Mouse (Mus musculus): ENCODE data around the gene Glod4.

Glod4 gene

GRCm38 (mm10) chr11:76242901-76243810 lies at the start of gene Glod4, which contains the start of gene Mrm3:
Glod4 (minus strand) TSS chr11:76243725.
Mrm3 (plus strand) TSS chr11:76243715.
- DNase-seq (ENCODE audit: extremely low spot score, low read depth, low spot score), result peak; percentile 76

GRCm38 (mm10) chr11:76292831-76293230 lies 49.3 kb upstream of the Glod4 start:
- DNase-seq (ENCODE audit: extremely low spot score, low read depth, low spot score), result no peak

- no peak for DNase-seq (ENCODE audit: extremely low spot score, low read depth, low spot score)
Measured at GRCm38 (mm10) chr11:76292398-76292797, 48.9 kb upstream of the Glod4 start.

DNA sequence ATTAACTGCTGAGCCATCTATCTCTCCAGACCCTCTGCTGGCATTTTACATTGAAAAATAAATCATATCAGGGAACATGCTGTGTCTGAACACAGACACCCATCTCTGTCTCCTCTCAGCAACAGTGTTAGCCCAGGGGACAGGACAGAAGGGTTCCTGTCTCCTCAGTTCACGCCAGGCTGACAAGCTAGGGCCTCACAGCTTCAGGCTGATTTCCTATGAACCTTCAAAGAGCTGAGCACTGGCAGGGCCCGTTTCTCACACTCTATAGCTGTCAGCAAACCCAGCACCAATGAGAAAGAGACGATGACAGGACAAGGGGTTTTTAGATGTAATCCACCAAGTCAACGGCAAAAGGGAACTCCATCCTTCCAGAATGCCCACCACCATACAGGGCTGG lies 48.4 kb upstream of the Glod4 start:
- DNase-seq (ENCODE audit: extremely low spot score, low read depth, low spot score), result no peak

DNA sequence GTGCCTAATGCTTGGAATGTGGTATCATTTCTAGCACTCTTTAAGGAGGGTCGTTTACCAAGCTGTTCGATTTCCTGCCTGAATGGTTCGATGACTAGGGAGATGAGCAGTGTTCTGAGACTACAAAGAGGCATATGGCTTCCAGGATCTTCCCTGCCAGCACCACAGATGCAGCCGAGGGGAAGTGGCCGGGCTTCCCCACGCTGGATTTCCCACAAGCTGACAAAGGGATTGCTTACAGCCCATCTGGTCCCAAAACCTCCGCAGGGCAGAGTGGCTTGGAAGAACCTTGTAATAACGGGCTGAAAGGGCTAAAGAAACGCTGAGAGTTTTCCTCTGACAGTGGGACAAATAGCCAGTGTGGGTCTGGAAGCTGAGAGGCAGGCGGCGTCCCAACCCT lies 46.8 kb upstream of the Glod4 start:
- no peak for DNase-seq (ENCODE audit: extremely low spot score, low read depth, low spot score)

GRCm38 (mm10) chr11:76288645-76289044 lies 45.1 kb upstream of the Glod4 start:
- DNase-seq (ENCODE audit: extremely low spot score, low read depth, low spot score), result no peak

- no peak for DNase-seq (ENCODE audit: extremely low spot score, low read depth, low spot score)
Measured at GRCm38 (mm10) chr11:76287301-76287700, 43.8 kb upstream of the Glod4 start.

GRCm38 (mm10) chr11:76286534-76287126 lies 43.1 kb upstream of the Glod4 start:
- DNase-seq (ENCODE audit: extremely low spot score, low read depth, low spot score), result no peak

DNA sequence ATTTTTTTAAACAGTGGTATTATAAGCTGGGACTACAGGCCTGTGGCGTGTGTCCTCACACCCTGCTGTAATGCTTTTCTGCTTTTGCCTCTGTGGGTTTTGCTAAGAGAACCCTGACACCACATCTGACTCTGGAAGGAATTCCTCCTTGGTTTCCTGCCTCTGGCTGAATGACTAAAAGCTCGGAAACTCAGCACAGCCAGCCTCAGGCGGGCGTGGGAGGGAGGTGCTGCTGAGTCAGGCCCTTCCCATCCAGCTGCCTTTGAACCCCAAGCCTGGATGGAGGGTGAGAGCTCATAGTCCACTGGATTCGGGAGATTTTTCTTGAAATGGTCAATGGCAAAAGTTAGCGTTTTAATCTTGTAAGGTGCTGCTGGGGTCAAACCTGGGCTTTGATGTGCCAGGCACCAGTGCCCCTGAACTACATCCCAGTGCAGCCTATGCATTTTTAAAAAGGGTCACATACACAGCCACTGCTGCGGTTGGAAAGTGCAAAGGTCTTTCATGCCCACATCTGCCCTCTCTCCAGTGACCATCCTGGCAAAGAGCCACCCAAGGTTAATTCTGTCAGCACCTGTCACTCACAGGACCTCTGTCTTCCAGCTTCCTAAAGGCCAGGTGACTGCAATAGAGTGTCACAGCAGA lies 42.0 kb upstream of the Glod4 start:
- no peak for DNase-seq (ENCODE audit: extremely low spot score, low read depth, low spot score)

DNA sequence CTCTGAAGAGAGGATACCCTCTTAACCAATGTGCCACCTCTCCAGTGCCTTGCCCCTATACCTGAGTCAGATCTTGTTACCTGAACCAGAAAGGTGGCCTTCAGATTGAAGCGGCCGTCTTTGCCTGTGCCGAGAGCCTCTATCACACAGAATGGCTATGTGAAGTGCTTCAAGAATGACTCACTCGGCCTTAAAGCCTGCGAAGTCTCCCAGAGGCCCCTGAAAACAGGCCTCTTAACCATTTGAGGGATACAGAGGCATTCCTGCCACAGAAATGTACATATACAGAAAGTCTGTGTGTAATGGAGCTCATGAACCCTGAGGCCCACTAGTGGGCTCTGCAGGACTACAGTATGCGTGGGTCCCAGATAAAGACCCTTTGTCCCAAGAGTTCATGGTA lies 40.3 kb upstream of the Glod4 start:
- no peak for DNase-seq (ENCODE audit: extremely low spot score, low read depth, low spot score)

GRCm38 (mm10) chr11:76279971-76280370 lies 36.4 kb upstream of the Glod4 start:
- DNase-seq (ENCODE audit: extremely low spot score, low read depth, low spot score), result no peak

DNA sequence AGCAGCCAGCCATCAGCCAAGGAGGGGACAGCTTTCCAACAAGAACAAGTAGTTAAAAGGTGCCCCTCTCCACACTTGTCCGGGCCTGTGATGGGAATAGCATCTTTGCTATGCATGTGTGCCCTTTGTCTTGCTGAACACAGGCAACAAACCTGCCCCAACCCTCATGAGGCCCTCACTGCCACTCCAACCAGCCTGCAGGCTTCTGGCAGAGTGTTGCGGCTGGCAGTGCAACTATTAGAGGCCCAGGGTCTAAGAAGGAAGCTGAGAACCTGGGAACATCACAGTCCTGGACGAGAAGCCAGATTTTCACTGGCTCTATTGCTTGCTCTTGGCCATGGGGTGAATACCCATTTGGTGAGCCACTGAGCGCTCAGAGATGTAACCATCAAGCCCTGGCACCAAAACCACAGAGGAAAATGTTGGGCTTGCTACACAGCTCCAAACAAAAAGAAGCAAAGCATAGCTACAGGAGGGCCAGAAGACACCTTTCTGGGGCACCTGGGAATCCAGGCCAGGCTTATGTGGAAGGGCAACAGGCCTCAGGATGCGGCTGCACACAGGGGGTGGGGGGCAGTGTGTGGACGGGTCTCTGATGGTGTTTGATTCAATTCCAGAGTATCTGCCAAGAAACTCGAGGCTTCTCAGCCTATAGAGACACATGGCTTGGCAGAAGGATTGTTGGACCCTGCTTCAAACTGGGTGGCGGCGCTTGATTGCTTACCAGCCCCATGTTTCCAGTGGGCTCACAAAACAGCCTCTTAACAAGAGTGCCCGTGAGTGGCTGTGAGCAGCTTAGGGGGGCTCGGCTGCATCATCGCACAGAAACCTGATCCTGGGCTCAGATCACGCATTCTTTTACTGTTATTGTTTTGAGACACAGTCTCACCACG lies 35.7 kb upstream of the Glod4 start:
- DNase-seq (ENCODE audit: extremely low spot score, low read depth, low spot score), result no peak

GRCm38 (mm10) chr11:76272440-76272839 lies 28.9 kb upstream of the Glod4 start:
- no peak for DNase-seq (ENCODE audit: extremely low spot score, low read depth, low spot score)

DNA sequence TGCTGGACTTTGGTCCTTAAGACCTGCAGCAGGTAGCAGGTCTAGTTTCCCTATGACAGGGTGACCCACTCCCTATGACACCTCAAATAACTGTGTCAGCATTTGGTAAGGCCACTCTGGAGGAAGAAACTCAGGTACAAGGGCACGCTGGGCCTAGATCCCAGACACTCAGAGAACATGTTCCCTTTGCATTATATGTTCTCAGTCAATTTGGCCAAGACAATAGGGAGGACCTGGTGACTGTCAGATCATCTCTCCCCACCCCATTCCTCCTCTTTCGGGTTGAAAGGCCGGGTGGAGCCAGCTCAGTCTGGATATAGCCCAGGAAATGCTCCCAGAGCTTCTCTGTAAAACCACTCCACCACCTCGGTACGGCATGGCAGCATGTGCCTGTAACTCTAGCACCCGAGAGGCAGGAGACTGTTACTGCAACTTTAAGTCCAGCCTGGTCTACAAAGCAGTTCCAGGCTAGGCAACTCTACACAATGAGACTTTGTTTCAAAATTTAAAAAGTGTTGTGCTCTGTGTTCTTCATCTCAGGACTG lies 25.1 kb upstream of the Glod4 start:
- no peak for DNase-seq (ENCODE audit: extremely low spot score, low read depth, low spot score)

DNA sequence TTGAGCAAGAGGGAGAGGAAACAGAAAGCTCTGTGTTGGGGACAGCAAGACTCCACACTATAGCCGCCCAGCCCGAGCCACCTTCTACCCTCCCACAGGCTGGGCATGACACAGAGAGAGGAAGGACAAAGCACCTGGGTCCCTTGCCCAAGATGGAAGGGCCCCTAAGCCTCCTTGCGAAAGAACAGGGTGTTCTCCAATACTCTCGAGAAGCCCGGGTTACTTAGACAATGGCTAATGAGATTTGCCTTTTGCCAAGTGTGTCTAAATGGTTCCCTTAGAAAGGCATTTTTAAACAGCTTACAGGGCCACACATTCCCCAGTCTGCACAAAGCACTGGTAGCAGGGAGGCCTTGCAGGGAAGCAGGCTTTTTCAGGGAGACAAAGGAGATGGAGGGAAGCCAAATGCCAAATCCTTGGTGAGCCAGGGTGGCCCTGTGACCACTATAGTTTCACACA lies 24.5 kb upstream of the Glod4 start:
- DNase-seq (ENCODE audit: extremely low spot score, low read depth, low spot score), result no peak

DNA sequence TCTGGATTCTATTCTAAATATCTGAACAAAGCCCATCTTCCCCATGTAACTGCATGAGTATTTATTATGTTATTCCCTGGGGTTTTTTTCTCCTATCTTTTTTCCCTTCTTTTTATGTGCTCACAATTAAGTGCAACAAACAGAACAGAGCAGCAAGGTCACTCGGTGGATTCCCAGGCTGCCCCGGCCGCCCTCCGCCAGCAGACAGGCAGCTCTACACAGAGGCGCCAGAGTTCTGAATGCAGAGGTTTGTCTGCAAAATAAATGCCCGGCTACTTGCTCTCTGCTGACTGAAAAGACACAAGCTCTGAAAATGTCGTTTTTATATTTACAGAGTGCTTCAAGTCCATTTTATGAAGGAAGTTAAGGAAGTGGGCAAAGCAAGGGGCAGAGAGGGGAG lies 24.0 kb upstream of the Glod4 start:
- DNase-seq (ENCODE audit: extremely low spot score, low read depth, low spot score), result no peak

DNA sequence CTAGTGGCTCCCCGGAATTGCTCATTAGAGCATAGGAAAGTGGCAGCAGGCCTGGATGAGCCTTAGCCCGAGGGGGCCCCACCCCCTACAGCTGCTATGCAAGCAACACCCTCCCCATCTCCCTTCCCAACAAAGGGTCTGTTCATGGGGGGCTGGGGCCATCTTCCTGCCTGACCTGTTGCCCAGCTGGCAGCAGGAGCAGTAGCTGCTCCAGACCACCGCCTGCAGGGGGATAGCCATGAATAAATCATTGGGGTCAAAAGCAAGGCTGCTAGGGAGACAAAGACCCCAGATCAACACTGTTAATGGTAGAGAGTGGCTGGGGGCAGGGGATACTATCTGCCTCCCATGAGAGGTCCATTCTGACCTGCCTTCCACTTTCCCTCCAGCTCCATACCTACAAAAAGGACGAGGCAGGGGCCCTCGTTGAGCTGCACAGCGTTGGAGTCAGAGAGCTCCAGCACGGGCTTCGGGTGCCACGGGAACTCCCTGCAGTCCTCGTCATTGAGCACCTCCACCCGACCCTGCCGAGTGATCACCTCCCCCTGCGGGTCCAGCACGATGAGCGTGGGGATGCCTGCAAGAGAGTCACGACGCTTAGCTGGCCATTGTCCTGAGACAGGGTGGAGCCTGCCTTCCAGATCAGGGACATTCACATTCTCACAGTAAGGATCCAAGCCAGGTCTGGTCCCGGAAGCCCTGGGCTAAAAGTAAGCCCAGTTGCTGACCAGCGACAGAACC lies 19.3 kb upstream of the Glod4 start:
- DNase-seq (ENCODE audit: extremely low spot score, low read depth, low spot score), result no peak

DNA sequence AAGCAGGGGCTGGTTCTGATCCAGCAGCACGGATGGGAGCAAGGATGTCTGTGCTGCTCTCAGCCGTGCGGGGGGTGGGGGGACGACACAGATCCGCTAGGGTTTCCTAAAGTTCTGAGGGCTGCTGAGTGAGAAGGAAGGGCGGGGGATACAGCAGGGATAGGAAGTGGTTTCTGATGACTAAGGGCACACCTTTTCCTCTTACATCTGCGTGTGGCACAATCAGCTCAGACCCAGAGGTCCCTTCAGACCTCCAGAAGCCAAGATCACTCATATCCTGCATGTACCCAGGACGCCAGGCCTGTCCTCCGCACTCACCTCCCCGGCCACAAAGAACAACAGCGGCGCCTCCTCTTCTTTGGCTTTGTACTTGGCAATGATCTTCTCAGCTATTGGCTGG lies 17.7 kb upstream of the Glod4 start:
- DNase-seq (ENCODE audit: extremely low spot score, low read depth, low spot score), result no peak

- DNase-seq (ENCODE audit: extremely low spot score, low read depth, low spot score), result no peak
Measured at GRCm38 (mm10) chr11:76260208-76261050, 16.9 kb upstream of the Glod4 start.

Data from hindlimb bud, embryonic 11.5 days (tissue).